Mouse (Mus musculus) limb, embryonic 14.5 days (tissue): ENCODE measurements around the gene Nectin1. TPM values are rescaled to one million over a fixed set of nuclear protein-coding genes. Genes with fewer than 3 reads are reported as not detected.

ENCODE experiments used
- ATAC-seq: fragments of 200-750 bp; cut with Nextera tagmentation; 2 replicates; pipeline ENCODE4 v1.8.0; 2017; ENCODE audit warnings: low read depth, moderate number of reproducible peaks, moderate TSS enrichment; ENCODE audit not compliant: low FRiP score
- DNase-seq: peaks from one replicate; pipeline ENCODE4 v3.0.0-alpha.2; 2015; ENCODE audit warnings: low spot score
- H3K27ac ChIP-seq: fragments of 300-500 bp; sonication (generic); replicated peaks from 2 replicates; pipeline ENCODE4 v1.5.1; 2014; ENCODE audit warnings: low read depth, mild to moderate bottlenecking, low read length, moderate library complexity, mixed read lengths
- H3K27me3 ChIP-seq: fragments of 300-500 bp; sonication (generic); 2 replicates; pipeline ENCODE4 v1.6.1; 2014; ENCODE audit warnings: low read length, mixed read lengths; ENCODE audit not compliant: control insufficient read depth, insufficient read depth
- H3K36me3 ChIP-seq: fragments of 300-500 bp; sonication (generic); 2 replicates; pipeline ENCODE4 v1.6.1; 2014; ENCODE audit warnings: mild to moderate bottlenecking, low read length, moderate library complexity, mixed read lengths; ENCODE audit not compliant: control insufficient read depth, insufficient read depth
- H3K4me1 ChIP-seq: fragments of 300-500 bp; sonication (generic); 2 replicates; pipeline ENCODE4 v1.6.1; 2014; ENCODE audit warnings: antibody characterized with exemption, low read length, mixed read lengths; ENCODE audit not compliant: control insufficient read depth, insufficient read depth
- H3K4me2 ChIP-seq: fragments of 300-500 bp; sonication (generic); replicated peaks from 2 replicates; pipeline ENCODE4 v1.6.1; 2014; ENCODE audit warnings: low read depth, mild to moderate bottlenecking, low read length, moderate library complexity; ENCODE audit not compliant: severe bottlenecking
- H3K4me3 ChIP-seq: fragments of 300-500 bp; sonication (generic); replicated peaks from 2 replicates; pipeline ENCODE4 v1.5.1; 2014; ENCODE audit warnings: low read length
- H3K9ac ChIP-seq: fragments of 300-500 bp; sonication (generic); 2 replicates; pipeline ENCODE4 v1.6.1; 2014; ENCODE audit warnings: mild to moderate bottlenecking, low read depth, low read length, moderate library complexity; ENCODE audit not compliant: severe bottlenecking
- H3K9me3 ChIP-seq: fragments of 300-500 bp; sonication (generic); 2 replicates; pipeline ENCODE4 v1.6.1; 2016; ENCODE audit warnings: low read length; ENCODE audit not compliant: control insufficient read depth
- POLR2A ChIP-seq: fragments of 200-500 bp; IDR thresholded peaks from 2 replicates; pipeline ENCODE4 v1.8.0; 2012; ENCODE audit warnings: inconsistent platforms, mild to moderate bottlenecking, moderate library complexity, borderline replicate concordance; ENCODE audit not compliant: insufficient read depth, insufficient read length; ENCODE audit errors: extremely low read depth
- WGBS: fragments of 180-500 bp; shearing (Covaris S2); extraction: QIAGEN DNeasy Blood & Tissue Kit; methylation state at CpG from one replicate; pipeline ENCODE4 v1.1.7; 2014; 5-methylcytosine and 5-hydroxymethylcytosine counted together
- polyA plus RNA-seq, 2 experiments: library from polyadenylated mRNA; depleted of rRNA in 1 of 2; stranded (reverse) in 1 of 2; unstranded in 1 of 2; fragments of >200 nt; fragmentation: Nextera tagmentation in 1 of 2; extraction: Ambion mirVana in 1 of 2; gene quantifications; 2 replicates each; pipeline versions ENCODE4 v1.2.1 to v1.2.3; 2012 to 2014

The Nectin1 gene
- polyA plus RNA-seq, 2 experiments, result 15.2 to 15.4 TPM

DNA sequence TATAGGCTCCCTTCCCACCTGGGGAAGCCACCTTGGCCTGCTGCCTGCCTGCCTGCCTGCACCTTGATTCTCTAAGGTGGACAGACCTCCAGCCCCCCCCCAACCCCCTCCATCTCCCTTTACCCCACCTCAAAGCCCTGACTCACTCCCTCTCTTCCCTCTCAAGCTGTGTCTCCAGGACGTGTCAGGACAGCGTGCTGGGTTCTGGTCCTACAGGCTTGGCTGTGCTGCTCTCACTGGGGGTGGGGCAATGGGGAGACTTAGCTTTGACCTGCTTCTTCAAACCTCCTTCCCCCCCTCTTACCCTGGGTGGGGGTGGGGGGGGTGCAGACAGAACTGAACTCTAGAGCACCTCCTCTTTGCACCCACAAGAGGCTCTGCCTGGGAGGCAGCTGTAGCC lies 29.7 kb downstream of the Nectin1 start:
- H3K27ac ChIP-seq, result no peak overlapping the region
- TF ChIP-seq POLR2A, result no peak
- H3K36me3 ChIP-seq, result no peaks in the 10 kb centered on the region
- no peaks in the 10 kb centered on the region for H3K9me3 ChIP-seq
- DNase-seq (no peak), ATAC-seq (no peak)
- 52% methylated on average over 2 of the region's 2 CpGs for WGBS
- no peak overlapping the region for H3K4me3 ChIP-seq
- no peak overlapping the region for H3K9ac ChIP-seq
- H3K4me2 ChIP-seq, result no peak overlapping the region
- 0 out of 2 replicates have a peak, but pooled peaks cover 3% of the 10 kb centered on the region for H3K4me1 ChIP-seq
- H3K27me3 ChIP-seq, result no peaks in the 10 kb centered on the region

GRCm38 (mm10) chr9:43774427-43774826 lies 30.6 kb downstream of the Nectin1 start:
- H3K36me3 ChIP-seq, result no peaks in the 10 kb centered on the region
- H3K4me1 ChIP-seq, result 0 out of 2 replicates have a peak, but pooled peaks cover 3% of the 10 kb centered on the region
- H3K27ac ChIP-seq, result no peak overlapping the region
- 69% methylated on average over 5 of the region's 5 CpGs for WGBS
- H3K9me3 ChIP-seq, result no peaks in the 10 kb centered on the region
- DNase-seq (no peak), ATAC-seq (no peak)
- H3K4me2 ChIP-seq, result no peak overlapping the region
- no peaks in the 10 kb centered on the region for H3K27me3 ChIP-seq
- H3K9ac ChIP-seq, result no peak overlapping the region
- TF ChIP-seq POLR2A, result no peak
- no peak overlapping the region for H3K4me3 ChIP-seq

- Histone ChIP-seq H3K27me3 (no peaks in the 10 kb centered on the region), H3K27ac (no peak overlapping the region), H3K36me3 (no peaks in the 10 kb centered on the region), H3K4me3 (no peak overlapping the region), H3K4me1 (0 out of 2 replicates have a peak, but pooled peaks cover 3% of the 10 kb centered on the region), H3K4me2 (no peak overlapping the region), H3K9me3 (no peaks in the 10 kb centered on the region), H3K9ac (no peak overlapping the region)
- WGBS, result 51% methylated on average over 3 of the region's 3 CpGs
- DNase-seq (no peak), ATAC-seq (no peak)
- TF ChIP-seq POLR2A, result no peak
Measured at GRCm38 (mm10) chr9:43776231-43776630, 32.4 kb downstream of the Nectin1 start.

DNA sequence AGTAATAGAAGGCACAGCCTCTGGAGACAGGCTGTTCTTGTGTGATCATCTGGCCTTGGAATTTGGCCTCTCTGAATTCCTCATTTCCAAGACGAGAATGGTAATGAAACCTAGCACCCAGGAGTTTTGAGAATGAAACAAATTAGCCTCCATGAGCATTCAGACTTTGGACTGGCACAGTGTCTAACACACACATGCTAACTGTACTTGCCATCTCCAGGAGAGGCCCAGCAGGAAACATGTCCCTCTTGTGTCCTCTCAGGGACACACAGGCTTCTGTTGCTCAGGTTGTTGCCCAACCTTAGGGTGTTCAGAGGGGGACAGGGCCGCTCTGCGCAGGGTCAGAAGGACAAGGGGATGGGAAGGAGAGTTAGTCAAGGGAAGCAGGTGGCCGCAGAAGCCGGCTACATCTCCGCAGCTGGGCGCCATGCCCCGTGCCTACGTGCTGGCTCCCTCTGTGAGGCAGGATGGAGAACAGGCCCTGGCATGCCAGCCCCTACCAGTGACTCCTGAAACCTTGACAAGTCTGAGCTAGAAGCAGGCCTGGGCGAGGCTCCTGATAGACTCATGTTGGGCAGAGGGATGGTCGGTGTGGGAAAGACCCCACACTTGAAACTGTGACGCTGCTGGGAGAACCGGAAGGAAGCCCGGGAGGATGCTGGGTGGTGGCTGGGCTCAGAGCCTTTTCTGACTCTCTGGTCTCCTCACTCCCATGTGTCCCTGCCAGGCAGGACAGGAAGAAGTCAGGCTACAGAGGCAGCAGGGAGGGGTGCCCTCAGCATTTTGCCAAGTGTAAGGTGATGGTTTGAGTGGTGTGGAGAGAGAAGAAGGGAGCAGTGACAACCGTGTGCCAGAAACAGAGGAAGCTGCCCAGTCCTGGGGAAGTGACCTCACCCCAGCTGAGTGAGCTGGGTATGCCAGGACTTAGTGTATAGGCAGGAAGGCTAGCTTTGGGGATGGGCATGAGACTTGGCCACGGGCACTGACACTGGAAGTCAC lies 33.9 kb downstream of the Nectin1 start:
- Histone ChIP-seq H3K27ac (no peak overlapping the region), H3K4me2 (no peak overlapping the region), H3K36me3 (no peaks in the 10 kb centered on the region), H3K27me3 (no peaks in the 10 kb centered on the region), H3K9me3 (no peaks in the 10 kb centered on the region), H3K4me3 (no peak overlapping the region), H3K9ac (no peak overlapping the region), H3K4me1 (0 out of 2 replicates have a peak, but pooled peaks cover 3% of the 10 kb centered on the region)
- ATAC-seq, result no peak
- DNase-seq, result peak; percentile 26
- TF ChIP-seq POLR2A, result no peak
- 74% methylated on average over 16 of the region's 16 CpGs for WGBS

- H3K4me1 ChIP-seq, result peaks cover 11% of the 10 kb centered on the region
- no peak for DNase-seq
Measured at GRCm38 (mm10) chr9:43780883-43781282, 37.1 kb downstream of the Nectin1 start.

More at GRCm38 (mm10) chr9:43780883-43781282, 37.1 kb downstream of the Nectin1 start:
- WGBS, result 44% methylated on average over 8 of the region's 8 CpGs
- no peak for TF ChIP-seq POLR2A
- Histone ChIP-seq H3K4me3 (no peak overlapping the region), H3K4me2 (no peak overlapping the region), H3K9ac (no peak overlapping the region), H3K9me3 (no peaks in the 10 kb centered on the region), H3K36me3 (no peaks in the 10 kb centered on the region), H3K27ac (no peak overlapping the region), H3K27me3 (no peaks in the 10 kb centered on the region)
- ATAC-seq, result no peak
